Mouse (Mus musculus): ENCODE results near the gene Vmn2r66.

The Vmn2r66 gene

DNA sequence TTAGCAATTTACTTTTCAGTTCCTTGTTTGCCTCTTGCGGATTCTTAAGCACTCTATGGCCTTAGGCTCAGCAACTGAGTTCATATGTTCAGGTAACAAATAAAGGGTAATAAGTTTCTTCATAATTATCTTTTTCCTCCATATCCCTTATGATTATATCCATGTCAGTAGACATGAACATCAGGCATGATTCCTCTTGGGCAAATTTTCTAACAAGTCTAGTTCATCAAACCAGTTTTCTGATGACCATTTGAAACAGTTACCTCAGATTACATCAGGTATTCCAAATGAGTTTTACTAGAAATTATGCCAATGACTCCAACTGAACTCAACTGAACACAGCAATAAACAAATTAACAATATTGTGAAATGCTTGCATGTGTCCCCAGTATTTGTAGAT is at the start of gene Vmn2r66:
TSS of gene Vmn2r66 (minus strand) at position 101 of the 400 bp plus-strand sequence.
- DNase-seq (ENCODE audit: low spot score), result no peak

DNA sequence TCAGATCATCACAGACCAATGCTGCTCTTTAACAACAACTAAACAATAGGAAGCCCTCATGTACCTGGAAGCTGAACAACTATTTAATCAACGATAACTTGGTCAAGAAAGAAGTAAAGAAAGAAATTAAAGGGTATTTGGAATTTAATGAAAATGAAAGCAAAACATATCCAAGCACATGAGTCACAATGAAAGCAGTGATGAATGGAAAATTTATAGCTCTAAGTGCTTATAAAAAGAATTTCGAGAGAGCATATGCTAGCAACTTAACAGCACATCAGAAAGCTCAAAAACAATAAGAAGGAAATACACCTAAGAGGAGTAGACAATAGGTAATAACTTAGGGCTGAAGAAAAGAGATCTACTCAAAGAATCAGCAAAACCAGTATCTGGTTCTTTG is 15.4 kb downstream of the Vmn2r66 start:
- DNase-seq (ENCODE audit: low spot score), result no peak

DNA sequence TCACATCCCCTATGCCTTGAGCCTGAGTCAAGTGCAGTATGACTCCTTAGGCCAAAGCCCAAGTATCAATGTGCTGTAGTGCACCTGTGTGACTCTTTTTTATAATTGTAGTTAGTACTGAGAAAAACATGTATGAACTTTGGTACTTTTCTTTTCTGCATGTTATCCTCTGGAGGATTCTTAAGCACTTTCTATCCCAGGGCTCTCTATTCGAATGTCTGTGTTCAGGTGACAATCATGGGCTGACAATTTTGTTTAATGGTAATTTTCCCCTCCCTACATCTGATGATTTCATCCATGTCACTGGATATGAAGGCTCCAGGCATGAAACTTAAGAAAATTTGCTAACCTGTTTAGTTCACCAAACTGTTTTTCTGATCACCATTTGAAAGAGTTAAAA is 48.1 kb downstream of the Vmn2r66 start, which contains the start of gene Vmn2r65:
TSS of gene Vmn2r65 (minus strand) at position 101 of the 400 bp plus-strand sequence.
- no peak for DNase-seq (ENCODE audit: low spot score)

All from left cerebral cortex, adult 11 months (tissue).